In the genomic region with DNA sequence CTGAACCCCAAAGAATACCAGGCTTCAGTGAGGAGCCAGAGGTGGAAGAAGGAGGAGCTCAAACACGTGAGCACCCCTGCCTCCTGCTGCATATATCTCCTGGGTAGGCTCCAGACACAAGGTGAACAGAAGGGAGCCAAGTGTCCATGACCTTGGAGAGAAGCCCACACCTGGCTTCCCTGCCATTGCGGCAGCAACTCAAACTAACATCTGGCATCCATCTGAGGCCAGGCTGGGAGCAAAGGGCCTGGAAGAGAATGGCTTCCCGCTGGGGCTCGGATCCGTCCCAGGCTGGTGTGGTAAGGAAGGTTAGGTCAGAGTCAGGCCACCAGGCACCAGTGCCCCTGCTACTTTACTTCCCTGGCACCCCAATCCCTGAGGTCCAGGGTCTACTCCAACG, we compare ENCODE assay signal across 14 mouse cellular contexts. TPM values are rescaled to one million over a fixed set of nuclear protein-coding genes. Genes with fewer than 3 reads are reported as not detected.
A peak's percentile ranks its signal among the peaks of the same experiment; 100 is the strongest.
DNase-seq lines count a peak whose midpoint lies in the region; ATAC-seq and TF ChIP-seq lines count a peak whose summit lies in the region.
"Had no signal": no experiment of that assay in that cellular context is flagged by ENCODE, and none has a peak within 500 bp of the region (broad histone marks: within the 10 kb centered on the region; RNA-seq: fewer than 3 reads in every experiment).

No protein-coding gene starts in this region.

- H3K27ac ChIP-seq in intestine, postnatal 0 days (ENCODE audit: low read depth, low read length) = peak overlapping the region; percentile 21
- no peak overlapping the region for H3K27ac ChIP-seq in intestine, embryonic 15.5 days
- no peak overlapping the region for H3K27ac ChIP-seq in neural tube, embryonic 15.5 days (replicated peaks)
- peak overlapping the region; percentile 19; the same call in 1 of the 2 replicates for H3K27ac ChIP-seq in stomach, postnatal 0 days (replicated peaks)
- H3K27ac ChIP-seq: hindbrain, postnatal 0 days had no signal

- no peaks in the 10 kb centered on the region for H3K27me3 ChIP-seq in intestine, postnatal 0 days (replicated peaks; ENCODE audit: control insufficient read depth, insufficient read depth, low read length)
- no peaks in the 10 kb centered on the region for H3K27me3 ChIP-seq in intestine, embryonic 15.5 days (replicated peaks)
- H3K27me3 ChIP-seq in neural tube, embryonic 15.5 days (replicated peaks) = no peaks in the 10 kb centered on the region
- H3K27me3 ChIP-seq in stomach, postnatal 0 days (ENCODE audit: control insufficient read depth, insufficient read depth, low read length) = no peaks in the 10 kb centered on the region

- no peak for TF ChIP-seq CTCF in intestine, postnatal 0 days (IDR thresholded peaks at IDR 0.05; ENCODE audit: low read depth)
- no peak for TF ChIP-seq CTCF in stomach, postnatal 0 days (IDR thresholded peaks at IDR 0.05; ENCODE audit: low read depth)

- no peak overlapping the region for H3K4me2 ChIP-seq in intestine, postnatal 0 days (replicated peaks; ENCODE audit: low read depth)
- H3K4me2 ChIP-seq in intestine, embryonic 15.5 days (replicated peaks) = no peak overlapping the region
- no peak overlapping the region for H3K4me2 ChIP-seq in neural tube, embryonic 15.5 days
- no peak overlapping the region for H3K4me2 ChIP-seq in stomach, postnatal 0 days (replicated peaks; ENCODE audit: low read depth)
- H3K4me2 ChIP-seq: heart, embryonic 11.5 days had no signal

- peaks cover 3% of the 10 kb centered on the region; the same call in 1 of the 2 replicates for H3K4me1 ChIP-seq in intestine, postnatal 0 days (replicated peaks; ENCODE audit: control insufficient read depth, insufficient read depth, low read length)
- H3K4me1 ChIP-seq in intestine, embryonic 15.5 days (replicated peaks) = peaks cover 30% of the 10 kb centered on the region
- peaks cover 51% of the 10 kb centered on the region for H3K4me1 ChIP-seq in neural tube, embryonic 15.5 days
- peaks cover 9% of the 10 kb centered on the region; the same call in 1 of the 2 replicates for H3K4me1 ChIP-seq in stomach, postnatal 0 days (replicated peaks; ENCODE audit: control insufficient read depth, insufficient read depth)

- H3K9me3 ChIP-seq in intestine, postnatal 0 days (ENCODE audit: control insufficient read depth) = no peaks in the 10 kb centered on the region
- no peaks in the 10 kb centered on the region for H3K9me3 ChIP-seq in intestine, embryonic 15.5 days
- H3K9me3 ChIP-seq in neural tube, embryonic 15.5 days (replicated peaks) = no peaks in the 10 kb centered on the region
- H3K9me3 ChIP-seq in stomach, postnatal 0 days (ENCODE audit: control insufficient read depth, low read length) = no peaks in the 10 kb centered on the region

- no peak for TF ChIP-seq EP300 in stomach, postnatal 0 days (optimal IDR thresholded peaks at IDR 0.05)

- no peak for ATAC-seq in intestine, postnatal 0 days
- no peak for ATAC-seq in intestine, embryonic 15.5 days
- no peak for ATAC-seq in neural tube, embryonic 15.5 days (ENCODE audit: low FRiP score)
- ATAC-seq in erythroid progenitor cell, adult 5-6 weeks (replicated peaks; ENCODE audit: low FRiP score, poor library complexity, severe bottlenecking) = 0 out of 2 replicates have a peak, but pooled peaks have one; percentile 17
- no peak for ATAC-seq in stomach, postnatal 0 days (ENCODE audit: low FRiP score, low TSS enrichment)
- ATAC-seq: forebrain, postnatal 0 days; hindbrain, postnatal 0 days had no signal

- peak; percentile 57 for DNase-seq in neural tube, embryonic 10.5 days (ENCODE audit: extremely low spot score, low spot score)
- no peak for DNase-seq in stomach, postnatal 0 days (ENCODE audit: low spot score)
- no peak for DNase-seq in urinary bladder, postnatal 4 days (ENCODE audit: low spot score in 2 of 2)
- DNase-seq: cerebellum, postnatal 36 days; forebrain, postnatal 0 days; liver had no signal

- H3K4me3 ChIP-seq in intestine, postnatal 0 days (ENCODE audit: low read depth, low read length) = no peak overlapping the region
- H3K4me3 ChIP-seq in intestine, embryonic 15.5 days (replicated peaks) = no peak overlapping the region
- no peak overlapping the region for H3K4me3 ChIP-seq in neural tube, embryonic 15.5 days (replicated peaks)
- H3K4me3 ChIP-seq in stomach, postnatal 0 days (ENCODE audit: low read depth, low read length) = no peak overlapping the region
- H3K4me3 ChIP-seq: myocyte had no signal

- WGBS in intestine, postnatal 0 days = 67% methylated on average over 6 of the region's 6 CpGs
- 62% methylated on average over 6 of the region's 6 CpGs for WGBS in intestine, embryonic 15.5 days
- WGBS in neural tube, embryonic 15.5 days = 76% methylated on average over 6 of the region's 6 CpGs
- WGBS in stomach, postnatal 0 days = 55% methylated on average over 6 of the region's 6 CpGs

- H3K9ac ChIP-seq in intestine, postnatal 0 days (ENCODE audit: low read depth, low read length) = no peak overlapping the region; the same call in 1 of the 2 replicates
- no peak overlapping the region for H3K9ac ChIP-seq in intestine, embryonic 15.5 days
- no peak overlapping the region for H3K9ac ChIP-seq in neural tube, embryonic 15.5 days (replicated peaks)
- H3K9ac ChIP-seq in stomach, postnatal 0 days (ENCODE audit: low read length) = no peak overlapping the region
- H3K9ac ChIP-seq: forebrain, postnatal 0 days had no signal

- peaks cover 55% of the 10 kb centered on the region for H3K36me3 ChIP-seq in intestine, postnatal 0 days (ENCODE audit: control insufficient read depth, insufficient read depth)
- H3K36me3 ChIP-seq in intestine, embryonic 15.5 days = peaks cover 30% of the 10 kb centered on the region
- H3K36me3 ChIP-seq in neural tube, embryonic 15.5 days = peaks cover 26% of the 10 kb centered on the region
- peaks cover 20% of the 10 kb centered on the region; the same call in 1 of the 2 replicates for H3K36me3 ChIP-seq in stomach, postnatal 0 days (ENCODE audit: control insufficient read depth, insufficient read depth, low read length)

RNA-seq across cellular contexts. Expression of gene Cpsf4l, which starts 18.2 kb away (rescaled TPM):
- polyA plus RNA-seq in intestine, postnatal 0 days (2015; fragmentation: Nextera tagmentation; extraction: Ambion mirVana) = not detected in 2 replicates
- polyA plus RNA-seq in intestine, embryonic 15.5 days (2015; fragmentation: Nextera tagmentation; extraction: Ambion mirVana) = 0.18 TPM in 1 of 2 replicates, not detected in the other
- 0.27 and 10.0 TPM in 2 replicates for polyA plus RNA-seq in neural tube, embryonic 15.5 days (2015; fragmentation: Nextera tagmentation; extraction: Ambion mirVana)
- total RNA-seq in erythroid progenitor cell, adult 5-6 weeks (2015; ENCODE audit: low replicate concordance) = not detected in 2 replicates
- total RNA-seq in erythroid progenitor cell, adult 5-6 weeks (2017; ENCODE audit: low replicate concordance) = not detected in 2 replicates
- polyA plus RNA-seq in stomach, postnatal 0 days (2015; fragmentation: Nextera tagmentation; extraction: Ambion mirVana) = 0.16 and 0.19 TPM in 2 replicates
- total RNA-seq: forebrain, postnatal 0 days; hindbrain, postnatal 0 days; megakaryocyte, adult 5-6 weeks had no signal

RNA-seq across cellular contexts. Expression of gene Cdc42ep4, which starts 23.7 kb away (rescaled TPM):
- 30.2 and 33.0 TPM in 2 replicates for polyA plus RNA-seq in intestine, postnatal 0 days (2015; fragmentation: Nextera tagmentation; extraction: Ambion mirVana)
- 54.4 and 57.8 TPM in 2 replicates for polyA plus RNA-seq in intestine, embryonic 15.5 days (2015; fragmentation: Nextera tagmentation; extraction: Ambion mirVana)
- 58.1 and 58.6 TPM in 2 replicates for polyA plus RNA-seq in neural tube, embryonic 15.5 days (2015; fragmentation: Nextera tagmentation; extraction: Ambion mirVana)
- total RNA-seq in erythroid progenitor cell, adult 5-6 weeks (2015; ENCODE audit: low replicate concordance) = 18.0 and 19.8 TPM in 2 replicates
- 31.3 and 33.8 TPM in 2 replicates for total RNA-seq in erythroid progenitor cell, adult 5-6 weeks (2017; ENCODE audit: low replicate concordance)
- polyA plus RNA-seq in stomach, postnatal 0 days (2015; fragmentation: Nextera tagmentation; extraction: Ambion mirVana) = 28.9 and 30.6 TPM in 2 replicates

RNA-seq across cellular contexts. Expression of gene D11Wsu47e, which starts 43.8 kb away (rescaled TPM):
- 9.0 and 9.6 TPM in 2 replicates for polyA plus RNA-seq in intestine, postnatal 0 days (2015; fragmentation: Nextera tagmentation; extraction: Ambion mirVana)
- 14.6 and 17.8 TPM in 2 replicates for polyA plus RNA-seq in intestine, embryonic 15.5 days (2015; fragmentation: Nextera tagmentation; extraction: Ambion mirVana)
- polyA plus RNA-seq in neural tube, embryonic 15.5 days (2015; fragmentation: Nextera tagmentation; extraction: Ambion mirVana) = 21.6 and 21.8 TPM in 2 replicates
- total RNA-seq in erythroid progenitor cell, adult 5-6 weeks (2015; ENCODE audit: low replicate concordance) = 10.1 TPM in 1 of 2 replicates, not detected in the other
- total RNA-seq in erythroid progenitor cell, adult 5-6 weeks (2017; ENCODE audit: low replicate concordance) = 3.8 and 9.0 TPM in 2 replicates
- 8.7 and 9.7 TPM in 2 replicates for polyA plus RNA-seq in stomach, postnatal 0 days (2015; fragmentation: Nextera tagmentation; extraction: Ambion mirVana)

RNA-seq across cellular contexts. Expression of gene Fam104a, which starts 44.0 kb away (rescaled TPM):
- polyA plus RNA-seq in intestine, postnatal 0 days (2015; fragmentation: Nextera tagmentation; extraction: Ambion mirVana) = 40.0 and 41.9 TPM in 2 replicates
- polyA plus RNA-seq in intestine, embryonic 15.5 days (2015; fragmentation: Nextera tagmentation; extraction: Ambion mirVana) = 42.6 and 46.0 TPM in 2 replicates
- polyA plus RNA-seq in neural tube, embryonic 15.5 days (2015; fragmentation: Nextera tagmentation; extraction: Ambion mirVana) = 37.8 and 40.1 TPM in 2 replicates
- total RNA-seq in erythroid progenitor cell, adult 5-6 weeks (2015; ENCODE audit: low replicate concordance) = 24.1 and 24.3 TPM in 2 replicates
- 21.4 and 35.7 TPM in 2 replicates for total RNA-seq in erythroid progenitor cell, adult 5-6 weeks (2017; ENCODE audit: low replicate concordance)
- polyA plus RNA-seq in stomach, postnatal 0 days (2015; fragmentation: Nextera tagmentation; extraction: Ambion mirVana) = 34.2 and 34.3 TPM in 2 replicates

Comparison
In these comparisons a context has a peak if more than half of its experiments do, and no peak if none do; other contexts are left out.
1. H3K27ac ChIP-seq: peak in intestine, postnatal 0 days (single experiment) and stomach, postnatal 0 days (single experiment); none in intestine, embryonic 15.5 days (single experiment) and neural tube, embryonic 15.5 days (single experiment).